Mouse (Mus musculus): ENCODE data around the gene Hist1h3g. TPM values are rescaled to one million over a fixed set of nuclear protein-coding genes. Genes with fewer than 3 reads are reported as not detected.

The Hist1h3g gene
- polyA plus RNA-seq, 1 experiment from 2014 or later = 3.0 TPM

DNA sequence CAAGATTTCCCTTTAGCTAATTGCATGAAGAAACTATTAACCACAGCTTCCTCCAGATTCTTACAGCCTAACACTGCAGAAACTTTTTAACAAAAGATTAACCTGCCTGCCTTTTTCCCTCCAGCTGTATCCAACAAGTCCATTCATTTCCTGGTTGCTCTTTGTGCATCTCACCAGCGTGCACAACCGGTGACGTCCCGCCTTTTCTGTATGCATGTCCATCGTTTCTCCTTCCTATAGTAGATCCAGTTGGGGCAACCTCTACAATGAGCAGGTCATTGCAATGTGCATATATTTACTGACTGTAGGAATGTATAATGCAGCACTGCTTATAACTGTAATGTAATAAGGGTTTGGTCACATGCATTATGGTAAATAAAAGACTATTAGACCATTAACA lies 11.2 kb upstream of the Hist1h3g start:
- H3K9ac ChIP-seq (ENCODE audit: low read length) = no peak overlapping the region
- WGBS = 49% methylated on average over 5 of the region's 5 CpGs

DNA sequence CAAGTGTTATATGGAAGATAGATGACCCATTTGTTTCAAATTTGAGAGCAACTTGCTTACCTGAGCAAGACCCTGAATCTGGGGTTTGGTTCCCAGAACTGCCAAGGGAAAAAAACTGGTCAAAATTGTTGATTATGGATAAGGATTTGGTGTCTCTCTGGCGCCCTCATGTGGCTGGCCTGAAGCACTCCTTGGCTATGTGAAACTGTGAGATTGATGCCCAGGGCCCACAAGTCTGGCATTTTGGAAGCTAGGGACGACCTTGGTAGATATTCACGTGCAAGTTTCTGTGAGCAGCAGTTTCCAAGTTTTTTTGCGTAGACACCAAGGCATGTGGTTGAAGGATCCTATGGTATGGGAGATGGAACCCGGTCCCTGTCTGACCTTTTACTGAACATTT lies 10.6 kb upstream of the Hist1h3g start:
- H3K9ac ChIP-seq (ENCODE audit: low read length) = 0 out of 2 replicates have a peak overlapping the region, but pooled peaks have one; percentile 25
- WGBS = 9% methylated on average over 5 of the region's 5 CpGs
- peaks cover 3 to 12% of the 10 kb centered on the region in 2 experiments for H3K4me1 ChIP-seq (ENCODE audit: control insufficient read depth in 2 of 2, insufficient read depth in 2 of 2, low read length in 2 of 2)
- H3K4me2 ChIP-seq (ENCODE audit: low read length) = peak overlapping the region; percentile 28; the same call in 1 of the 2 replicates
- no peak overlapping the region for H3K27ac ChIP-seq (replicated peaks in 1 of 2; ENCODE audit: control insufficient read depth in 1 of 2, insufficient read depth in 1 of 2, low read depth in 2 of 2, low read length in 2 of 2)
- H3K36me3 ChIP-seq (ENCODE audit: control insufficient read depth, insufficient read depth, low read length) = no peaks in the 10 kb centered on the region
- no peaks in the 10 kb centered on the region for H3K27me3 ChIP-seq (ENCODE audit: control insufficient read depth, insufficient read depth, low read length)
- no peak overlapping the region for H3K4me3 ChIP-seq (ENCODE audit: control insufficient read depth in 1 of 2, insufficient read depth in 1 of 2, low read depth in 1 of 2, low read length in 2 of 2)
- no peak for ATAC-seq (ENCODE audit: insufficient number of reproducible peaks, insufficient read depth, low FRiP score, low read depth)
- H3K9me3 ChIP-seq (ENCODE audit: control insufficient read depth, low read length) = no peaks in the 10 kb centered on the region

More for the DNA sequence above, 11.2 kb upstream of the Hist1h3g start:
- Histone ChIP-seq H3K4me2 (ENCODE audit: low read length) (no peak overlapping the region), H3K27me3 (ENCODE audit: control insufficient read depth, insufficient read depth, low read length) (no peaks in the 10 kb centered on the region), H3K4me3 (ENCODE audit: control insufficient read depth in 1 of 2, insufficient read depth in 1 of 2, low read depth in 1 of 2, low read length in 2 of 2) (no peak overlapping the region), H3K36me3 (ENCODE audit: control insufficient read depth, insufficient read depth, low read length) (no peaks in the 10 kb centered on the region), H3K27ac (replicated peaks in 1 of 2; ENCODE audit: control insufficient read depth in 1 of 2, insufficient read depth in 1 of 2, low read depth in 2 of 2, low read length in 2 of 2) (no peak overlapping the region), H3K4me1 (ENCODE audit: control insufficient read depth in 2 of 2, insufficient read depth in 2 of 2, low read length in 2 of 2) (peaks cover under 1 to 9% of the 10 kb centered on the region in 2 experiments), H3K9me3 (ENCODE audit: control insufficient read depth, low read length) (no peaks in the 10 kb centered on the region)
- ATAC-seq (ENCODE audit: insufficient number of reproducible peaks, insufficient read depth, low FRiP score, low read depth) = no peak

DNA sequence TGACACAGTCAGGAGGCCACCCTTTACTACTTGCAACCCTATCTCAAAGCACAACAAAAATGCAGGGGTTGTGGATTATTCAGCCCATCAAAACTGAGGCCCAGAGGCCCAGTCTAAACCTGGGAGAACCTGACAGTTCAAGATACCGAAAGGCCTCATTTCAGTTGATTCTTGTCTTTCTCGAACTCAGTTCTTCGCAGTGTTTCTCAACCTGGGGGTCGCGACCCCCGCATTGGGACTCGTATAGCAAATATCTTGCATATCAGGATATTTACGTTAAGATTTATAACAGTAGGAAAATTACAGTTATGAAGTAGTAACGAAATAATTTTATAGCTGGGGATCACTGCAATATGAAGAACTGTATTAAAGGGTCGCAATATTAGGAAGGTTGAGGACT lies 9.3 kb upstream of the Hist1h3g start:
- no peaks in the 10 kb centered on the region for H3K36me3 ChIP-seq (ENCODE audit: control insufficient read depth, insufficient read depth, low read length)
- no peaks in the 10 kb centered on the region for H3K9me3 ChIP-seq (ENCODE audit: control insufficient read depth, low read length)
- peaks cover 3 to 12% of the 10 kb centered on the region in 2 experiments for H3K4me1 ChIP-seq (ENCODE audit: control insufficient read depth in 2 of 2, insufficient read depth in 2 of 2, low read length in 2 of 2)
- H3K27ac ChIP-seq (replicated peaks in 1 of 2; ENCODE audit: control insufficient read depth in 1 of 2, insufficient read depth in 1 of 2, low read depth in 2 of 2, low read length in 2 of 2) = no peak overlapping the region
- H3K4me3 ChIP-seq (ENCODE audit: control insufficient read depth in 1 of 2, insufficient read depth in 1 of 2, low read depth in 1 of 2, low read length in 2 of 2) = peak overlapping the region; percentile 27 to 45; a peak in 3 of 4 replicates
- H3K27me3 ChIP-seq (ENCODE audit: control insufficient read depth, insufficient read depth, low read length) = no peaks in the 10 kb centered on the region
- peak overlapping the region; percentile 71 for H3K4me2 ChIP-seq (ENCODE audit: low read length)
- WGBS = 3% methylated on average over 10 of the region's 10 CpGs
- ATAC-seq (ENCODE audit: insufficient number of reproducible peaks, insufficient read depth, low FRiP score, low read depth) = no peak
- peak overlapping the region; percentile 72 for H3K9ac ChIP-seq (ENCODE audit: low read length)

DNA sequence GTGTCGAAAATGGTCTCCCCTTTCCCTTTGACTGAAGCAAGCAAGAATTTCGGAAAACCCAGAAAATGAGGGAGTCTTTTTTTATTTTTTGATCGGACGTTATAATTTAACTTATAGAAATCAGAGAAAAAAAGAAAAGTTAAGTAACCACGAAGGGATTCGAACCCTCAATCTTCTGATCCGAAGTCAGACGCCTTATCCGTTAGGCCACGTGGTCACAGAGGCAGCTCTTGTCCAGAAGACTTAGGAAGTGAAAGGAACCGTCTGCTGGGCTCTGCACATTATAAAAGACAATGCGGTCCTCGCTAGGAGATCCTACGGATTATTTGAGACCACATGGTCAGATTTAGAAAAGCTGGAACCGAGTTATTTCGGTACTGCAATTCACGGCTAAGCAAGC lies 8.9 kb upstream of the Hist1h3g start:
- Histone ChIP-seq H3K4me2 (ENCODE audit: low read length) (peak overlapping the region; percentile 71), H3K9me3 (ENCODE audit: control insufficient read depth, low read length) (no peaks in the 10 kb centered on the region), H3K9ac (ENCODE audit: low read length) (peak overlapping the region; percentile 72), H3K4me1 (ENCODE audit: control insufficient read depth in 2 of 2, insufficient read depth in 2 of 2, low read length in 2 of 2) (peaks cover 3 to 12% of the 10 kb centered on the region in 2 experiments), H3K36me3 (ENCODE audit: control insufficient read depth, insufficient read depth, low read length) (no peaks in the 10 kb centered on the region), H3K4me3 (ENCODE audit: control insufficient read depth in 1 of 2, insufficient read depth in 1 of 2, low read depth in 1 of 2, low read length in 2 of 2) (peak overlapping the region; percentile 30 to 45; a peak in 3 of 4 replicates), H3K27ac (replicated peaks in 1 of 2; ENCODE audit: control insufficient read depth in 1 of 2, insufficient read depth in 1 of 2, low read depth in 2 of 2, low read length in 2 of 2) (peak overlapping the region in 1 of 2 experiments; percentile 47; a peak in 1 of 4 replicates), H3K27me3 (ENCODE audit: control insufficient read depth, insufficient read depth, low read length) (no peaks in the 10 kb centered on the region)
- ATAC-seq (ENCODE audit: insufficient number of reproducible peaks, insufficient read depth, low FRiP score, low read depth) = no peak
- WGBS = under 1% methylated on average over 17 of the region's 17 CpGs

DNA sequence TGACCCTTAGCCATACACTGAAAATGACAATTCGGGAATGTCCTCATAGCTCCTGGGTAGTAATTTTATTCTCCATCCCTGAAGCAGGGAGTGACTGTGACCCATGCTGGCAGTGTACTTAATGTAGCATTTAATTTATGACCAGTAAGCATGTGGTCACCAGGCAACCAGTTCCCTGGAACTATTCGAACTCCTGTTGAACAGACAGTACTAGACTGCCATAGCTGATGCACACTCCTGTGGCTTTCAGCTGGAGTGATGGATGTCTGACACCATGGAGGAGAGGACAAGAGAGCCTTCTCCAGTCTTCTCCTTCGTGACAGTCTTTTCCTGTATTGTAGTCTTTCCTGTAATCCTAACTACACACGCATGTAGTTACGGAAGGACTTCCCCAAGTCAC lies 6.2 kb upstream of the Hist1h3g start:
- Histone ChIP-seq H3K9ac (ENCODE audit: low read length) (peak overlapping the region; percentile 95), H3K4me3 (ENCODE audit: control insufficient read depth in 1 of 2, insufficient read depth in 1 of 2, low read depth in 1 of 2, low read length in 2 of 2) (peak overlapping the region in 1 of 2 experiments; percentile 9; a peak in 1 of 4 replicates), H3K27ac (replicated peaks in 1 of 2; ENCODE audit: control insufficient read depth in 1 of 2, insufficient read depth in 1 of 2, low read depth in 2 of 2, low read length in 2 of 2) (peak overlapping the region; percentile 88 to 95), H3K9me3 (ENCODE audit: control insufficient read depth, low read length) (no peaks in the 10 kb centered on the region), H3K4me1 (ENCODE audit: control insufficient read depth in 2 of 2, insufficient read depth in 2 of 2, low read length in 2 of 2) (peaks cover 8 to 27% of the 10 kb centered on the region in 2 experiments), H3K4me2 (ENCODE audit: low read length) (peak overlapping the region; percentile 71), H3K36me3 (ENCODE audit: control insufficient read depth, insufficient read depth, low read length) (no peaks in the 10 kb centered on the region), H3K27me3 (ENCODE audit: control insufficient read depth, insufficient read depth, low read length) (no peaks in the 10 kb centered on the region)
- WGBS = 82% methylated on average over 5 of the region's 5 CpGs
- ATAC-seq (ENCODE audit: insufficient number of reproducible peaks, insufficient read depth, low FRiP score, low read depth) = no peak

DNA sequence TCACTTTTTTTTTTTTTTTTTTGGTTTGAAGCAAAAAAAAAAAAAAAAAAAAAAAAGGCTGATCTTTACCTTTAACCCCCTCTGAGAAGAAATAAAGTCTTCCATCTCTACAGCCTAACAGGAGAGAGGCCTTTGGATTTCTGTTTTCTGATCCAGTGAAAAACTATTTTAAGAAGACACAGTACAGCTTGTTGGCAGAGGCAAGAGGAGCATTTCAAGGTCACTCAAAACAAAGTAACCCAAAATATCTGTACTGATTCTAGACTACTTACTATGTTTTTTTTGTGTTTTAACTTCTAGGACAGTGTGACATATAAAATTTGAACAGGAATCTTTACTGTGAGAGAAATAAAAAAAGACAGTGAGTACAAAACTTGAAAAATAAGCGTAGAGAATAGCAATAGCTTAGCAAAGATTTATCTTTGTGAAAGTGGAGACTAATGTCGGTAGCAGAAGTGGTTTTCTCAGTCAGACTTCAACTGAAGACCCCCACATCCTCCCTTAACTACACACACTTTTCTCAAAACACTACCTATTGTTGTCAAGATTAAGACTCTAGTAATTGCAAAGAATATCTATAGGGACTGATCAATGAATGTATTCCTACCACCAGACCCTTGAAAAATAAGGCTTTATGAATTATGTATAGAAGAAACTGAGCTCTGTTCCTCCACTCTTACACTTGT lies 5.6 kb upstream of the Hist1h3g start:
- WGBS = 22% methylated on average over 2 of the region's 2 CpGs
- H3K9me3 ChIP-seq (ENCODE audit: control insufficient read depth, low read length) = no peaks in the 10 kb centered on the region
- H3K36me3 ChIP-seq (ENCODE audit: control insufficient read depth, insufficient read depth, low read length) = no peaks in the 10 kb centered on the region
- peaks cover 8 to 31% of the 10 kb centered on the region in 2 experiments for H3K4me1 ChIP-seq (ENCODE audit: control insufficient read depth in 2 of 2, insufficient read depth in 2 of 2, low read length in 2 of 2)
- H3K4me2 ChIP-seq (ENCODE audit: low read length) = peak overlapping the region; percentile 71
- peak overlapping the region in 1 of 2 experiments; percentile 67; a peak in 3 of 4 replicates for H3K4me3 ChIP-seq (ENCODE audit: control insufficient read depth in 1 of 2, insufficient read depth in 1 of 2, low read depth in 1 of 2, low read length in 2 of 2)
- H3K9ac ChIP-seq (ENCODE audit: low read length) = peak overlapping the region; percentile 95
- no peaks in the 10 kb centered on the region for H3K27me3 ChIP-seq (ENCODE audit: control insufficient read depth, insufficient read depth, low read length)
- ATAC-seq (ENCODE audit: insufficient number of reproducible peaks, insufficient read depth, low FRiP score, low read depth) = no peak
- H3K27ac ChIP-seq (replicated peaks in 1 of 2; ENCODE audit: control insufficient read depth in 1 of 2, insufficient read depth in 1 of 2, low read depth in 2 of 2, low read length in 2 of 2) = peak overlapping the region; percentile 95 to 100; a peak in 3 of 4 replicates

DNA sequence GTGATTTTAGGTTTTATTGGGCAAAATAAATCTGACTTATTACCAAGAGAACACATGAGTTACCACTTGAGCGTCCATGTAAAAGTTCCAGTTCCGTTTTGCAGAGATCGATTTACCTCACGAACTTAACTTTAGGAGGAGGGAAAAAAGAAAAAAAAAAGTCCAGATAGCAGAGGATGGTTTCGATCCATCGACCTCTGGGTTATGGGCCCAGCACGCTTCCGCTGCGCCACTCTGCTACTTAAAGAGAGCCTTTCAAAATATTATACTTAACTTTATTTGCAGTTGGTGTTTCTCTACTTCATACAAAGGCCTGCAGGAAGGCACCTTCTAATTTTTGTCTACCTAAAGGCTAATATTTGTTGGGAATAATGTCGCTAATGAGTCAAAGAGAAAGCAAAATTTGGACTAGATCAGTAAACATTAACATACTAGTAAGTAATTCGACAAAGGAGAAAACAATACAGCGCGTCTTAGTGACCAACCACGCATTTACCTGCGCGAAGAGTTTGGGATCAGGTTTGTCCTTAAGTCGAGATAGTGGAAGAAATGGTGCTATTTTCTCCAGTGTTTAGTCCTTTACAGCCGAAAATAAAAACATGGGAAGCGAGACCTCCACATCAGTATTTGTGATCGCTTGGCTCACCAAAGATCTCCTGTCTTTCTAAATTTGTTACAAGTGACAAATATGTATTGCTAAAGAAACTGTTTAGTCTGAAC lies 4.9 kb upstream of the Hist1h3g start:
- Histone ChIP-seq H3K4me3 (ENCODE audit: control insufficient read depth in 1 of 2, insufficient read depth in 1 of 2, low read depth in 1 of 2, low read length in 2 of 2) (peak overlapping the region; percentile 49 to 67), H3K36me3 (ENCODE audit: control insufficient read depth, insufficient read depth, low read length) (no peaks in the 10 kb centered on the region), H3K27me3 (ENCODE audit: control insufficient read depth, insufficient read depth, low read length) (no peaks in the 10 kb centered on the region), H3K4me1 (ENCODE audit: control insufficient read depth in 2 of 2, insufficient read depth in 2 of 2, low read length in 2 of 2) (peaks cover 8 to 33% of the 10 kb centered on the region in 2 experiments), H3K27ac (replicated peaks in 1 of 2; ENCODE audit: control insufficient read depth in 1 of 2, insufficient read depth in 1 of 2, low read depth in 2 of 2, low read length in 2 of 2) (peak overlapping the region; percentile 95 to 100), H3K9ac (ENCODE audit: low read length) (peak overlapping the region; percentile 95), H3K4me2 (ENCODE audit: low read length) (peak overlapping the region; percentile 71), H3K9me3 (ENCODE audit: control insufficient read depth, low read length) (no peaks in the 10 kb centered on the region)
- ATAC-seq (ENCODE audit: insufficient number of reproducible peaks, insufficient read depth, low FRiP score, low read depth) = no peak
- under 1% methylated on average over 20 of the region's 20 CpGs for WGBS
